Mouse (Mus musculus) liver, embryonic 14.5 days (tissue): Measurements from ENCODE around the gene Aup1. TPM values are rescaled to one million over a fixed set of nuclear protein-coding genes. Genes with fewer than 3 reads are reported as not detected.

Experiments used
- ATAC-seq: fragments of 200-750 bp; cut with Nextera tagmentation; 2 replicates; pipeline ENCODE4 v1.8.0; 2017; ENCODE audit warnings: moderate number of reproducible peaks, mild to moderate bottlenecking, moderate library complexity; ENCODE audit not compliant: insufficient read depth
- DNase-seq, 3 experiments: peaks; one replicate each; pipeline ENCODE4 v3.0.0-alpha.2; 2012 to 2013; ENCODE audit warnings: low read depth in 3 of 3, low spot score in 3 of 3
- H3K27ac ChIP-seq: fragments of 300-500 bp; sonication (generic); 2 replicates; pipeline ENCODE4 v1.5.1; 2014; ENCODE audit warnings: moderate library complexity, mild to moderate bottlenecking, control low read depth, inconsistent platforms
- H3K27me3 ChIP-seq: fragments of 300-500 bp; sonication (generic); 2 replicates; pipeline ENCODE4 v1.6.1; 2014; ENCODE audit warnings: mild to moderate bottlenecking, low read length, moderate library complexity; ENCODE audit not compliant: control insufficient read depth, insufficient read depth
- H3K36me3 ChIP-seq: fragments of 300-500 bp; sonication (generic); replicated peaks from 2 replicates; pipeline ENCODE4 v1.6.1; 2014; ENCODE audit warnings: low read depth; ENCODE audit not compliant: control insufficient read depth, insufficient read depth
- H3K4me1 ChIP-seq, 2 experiments: fragments of 200-500 bp in 1 of 2; fragments of 300-500 bp in 1 of 2; sonication (generic) in 1 of 2; replicated peaks; 2 replicates each; pipeline ENCODE4 v1.6.1; 2012 to 2014; ENCODE audit warnings: antibody characterized with exemption in 1 of 2, inconsistent platforms in 1 of 2, low read length in 1 of 2; ENCODE audit not compliant: control insufficient read depth in 2 of 2, insufficient read depth in 2 of 2
- H3K4me2 ChIP-seq: fragments of 300-500 bp; sonication (generic); 2 replicates; pipeline ENCODE4 v1.6.1; 2014; ENCODE audit warnings: low read depth, mild to moderate bottlenecking, control low read depth, moderate library complexity
- H3K4me3 ChIP-seq, 2 experiments: fragments of 200-500 bp in 1 of 2; fragments of 300-500 bp in 1 of 2; sonication (generic) in 1 of 2; 2 replicates each; pipeline ENCODE4 v1.5.1; 2012 to 2014; ENCODE audit warnings: low read depth in 2 of 2, low read length in 2 of 2, mild to moderate bottlenecking in 2 of 2, control low read depth in 1 of 2, inconsistent platforms in 1 of 2, moderate library complexity in 1 of 2; ENCODE audit not compliant: insufficient read depth in 1 of 2
- H3K9ac ChIP-seq: fragments of 300-500 bp; sonication (generic); replicated peaks from 2 replicates; pipeline ENCODE4 v1.6.1; 2014; ENCODE audit warnings: mild to moderate bottlenecking, control low read depth, moderate library complexity
- H3K9me3 ChIP-seq: fragments of 300-500 bp; sonication (generic); 2 replicates; pipeline ENCODE4 v1.6.1; 2016; ENCODE audit warnings: low read length, mixed read lengths; ENCODE audit not compliant: control insufficient read depth
- CTCF ChIP-seq: IDR thresholded peaks from 2 replicates; pipeline ENCODE4 v1.5.1; 2016; ENCODE audit warnings: antibody characterized with exemption, low read depth, control low read depth
- EP300 ChIP-seq: IDR thresholded peaks from 2 replicates; pipeline ENCODE4 v1.6.1; 2016; ENCODE audit warnings: antibody characterized with exemption, low read depth
- WGBS: fragments of 180-500 bp; shearing (Covaris S2); extraction: QIAGEN DNeasy Blood & Tissue Kit; methylation state at CpG from one replicate; pipeline ENCODE4 v1.1.7; 2014; ENCODE audit not compliant: insufficient replicate concordance; 5-methylcytosine and 5-hydroxymethylcytosine counted together
- polyA plus RNA-seq, 2 experiments: library from polyadenylated mRNA; depleted of rRNA in 1 of 2; stranded (reverse) in 1 of 2; unstranded in 1 of 2; fragments of >200 nt; fragmentation: Nextera tagmentation in 1 of 2; extraction: Ambion mirVana in 1 of 2; gene quantifications; 2 replicates each; pipeline versions ENCODE4 v1.2.1 to v1.2.3; 2012 to 2014

Gene Aup1
- polyA plus RNA-seq, 2 experiments = 128 to 172 TPM

DNA sequence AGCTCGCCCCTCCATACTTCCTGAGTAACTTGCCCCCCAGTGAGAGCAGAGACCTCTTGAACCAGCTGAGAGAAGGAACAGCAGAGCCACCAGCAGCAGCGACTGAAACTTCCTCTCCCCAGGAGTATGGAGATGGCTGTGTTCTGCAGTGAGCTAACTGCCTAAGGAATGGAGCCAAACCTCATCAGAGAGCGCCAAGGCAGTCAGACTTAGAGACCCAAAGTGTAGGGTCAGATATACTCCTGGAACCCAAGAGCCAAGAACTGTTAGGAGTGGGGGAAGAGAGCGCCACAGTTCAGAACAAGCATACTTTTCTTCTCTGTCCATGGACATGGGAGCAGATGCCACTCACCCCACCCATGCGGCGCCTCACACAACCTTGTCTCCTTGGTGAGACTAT lies 12.1 kb downstream of the Aup1 start:
- DNase-seq (no peak), ATAC-seq (no peak)
- Histone ChIP-seq H3K27ac (no peak overlapping the region), H3K9me3 (no peaks in the 10 kb centered on the region), H3K27me3 (peaks cover 88% of the 10 kb centered on the region), H3K4me2 (no peak overlapping the region), H3K4me1 (no peaks in the 10 kb centered on the region), H3K36me3 (no peaks in the 10 kb centered on the region), H3K9ac (no peak overlapping the region), H3K4me3 (no peak overlapping the region)
- TF ChIP-seq CTCF = no peak
- TF ChIP-seq EP300 = no peak
- whole genome bisulfite sequencing = 27% methylated on average over 6 of the region's 6 CpGs

DNA sequence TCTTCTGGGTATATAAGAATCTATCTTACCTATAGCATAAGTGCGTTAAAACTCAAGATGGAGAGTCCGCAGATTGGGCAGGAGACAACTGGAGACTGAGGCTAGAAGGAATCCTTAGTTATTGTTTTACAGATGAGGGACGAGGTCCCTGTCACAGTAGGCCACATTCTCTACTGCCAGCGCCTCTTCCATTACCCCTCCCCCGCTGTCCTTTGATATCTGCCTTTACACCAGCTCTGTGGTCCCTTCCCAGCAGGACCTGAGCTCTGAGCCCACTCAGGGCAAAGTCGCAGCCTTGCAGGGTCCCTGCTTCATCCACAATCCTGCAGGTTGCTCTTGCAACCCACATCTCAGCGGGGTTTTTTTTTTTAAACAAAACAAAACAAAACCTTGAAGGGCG lies 13.9 kb downstream of the Aup1 start:
- H3K9ac ChIP-seq = no peak overlapping the region
- H3K4me3 ChIP-seq = peak overlapping the region in 1 of 2 experiments; percentile 16; a peak in 2 of 4 replicates
- no peak overlapping the region for H3K27ac ChIP-seq
- peak overlapping the region; percentile 31 for H3K4me2 ChIP-seq
- no peaks in the 10 kb centered on the region for H3K36me3 ChIP-seq
- 15% methylated on average over 8 of the region's 8 CpGs for WGBS
- ATAC-seq (no peak), DNase-seq (no peak)
- no peaks in the 10 kb centered on the region for H3K4me1 ChIP-seq
- H3K27me3 ChIP-seq = peaks cover 99% of the 10 kb centered on the region
- TF ChIP-seq EP300 (no peak), CTCF (no peak)
- H3K9me3 ChIP-seq = no peaks in the 10 kb centered on the region

DNA sequence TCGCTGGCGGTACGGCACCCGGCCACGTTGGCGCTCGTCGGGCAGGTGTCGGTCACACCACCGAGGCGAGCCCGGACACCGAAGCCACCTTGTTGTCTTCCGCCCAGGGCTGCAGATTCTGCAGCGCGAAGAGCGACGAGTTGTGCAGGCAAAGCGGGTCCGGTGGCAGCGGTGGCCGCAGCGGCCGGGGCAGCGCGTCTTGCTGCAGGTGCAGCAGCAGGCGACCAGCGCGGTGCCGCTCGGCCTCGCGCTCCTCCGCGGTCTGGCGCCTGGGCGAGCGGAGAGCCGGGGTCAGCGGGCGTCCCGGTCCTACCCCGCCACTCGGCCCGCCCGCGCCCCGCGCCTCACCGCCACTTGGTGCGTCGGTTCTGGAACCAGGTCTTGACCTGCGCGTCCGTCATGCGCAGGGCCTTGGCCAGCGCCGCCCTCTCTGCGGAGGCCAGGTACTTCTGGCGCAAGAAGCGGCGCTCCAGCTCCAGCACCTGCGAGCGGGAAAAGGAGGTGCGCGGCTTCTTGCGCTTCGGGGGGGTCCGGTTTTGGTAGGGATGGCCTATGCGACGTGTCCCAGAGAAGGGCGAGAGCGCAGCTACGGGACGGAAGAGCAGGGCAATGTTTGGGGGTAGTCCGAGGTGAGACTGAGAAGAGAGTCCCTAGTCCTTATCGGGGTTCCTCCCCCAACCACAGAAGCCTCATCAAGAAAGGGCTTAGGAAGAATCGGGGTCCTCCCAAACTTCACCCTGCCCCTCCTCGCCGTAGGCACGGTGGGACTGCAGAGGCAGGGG lies 14.6 kb downstream of the Aup1 start:
- WGBS = 2% methylated on average over 81 of the region's 81 CpGs
- Histone ChIP-seq H3K4me3 (peak overlapping the region in 1 of 2 experiments; percentile 16; a peak in 2 of 4 replicates), H3K27me3 (peaks cover 98% of the 10 kb centered on the region), H3K9me3 (no peaks in the 10 kb centered on the region), H3K36me3 (no peaks in the 10 kb centered on the region), H3K4me2 (peak overlapping the region; percentile 31), H3K27ac (no peak overlapping the region), H3K4me1 (no peaks in the 10 kb centered on the region), H3K9ac (no peak overlapping the region)
- DNase-seq = no peak
- TF ChIP-seq EP300 (no peak), CTCF (no peak)
- ATAC-seq = no peak

DNA sequence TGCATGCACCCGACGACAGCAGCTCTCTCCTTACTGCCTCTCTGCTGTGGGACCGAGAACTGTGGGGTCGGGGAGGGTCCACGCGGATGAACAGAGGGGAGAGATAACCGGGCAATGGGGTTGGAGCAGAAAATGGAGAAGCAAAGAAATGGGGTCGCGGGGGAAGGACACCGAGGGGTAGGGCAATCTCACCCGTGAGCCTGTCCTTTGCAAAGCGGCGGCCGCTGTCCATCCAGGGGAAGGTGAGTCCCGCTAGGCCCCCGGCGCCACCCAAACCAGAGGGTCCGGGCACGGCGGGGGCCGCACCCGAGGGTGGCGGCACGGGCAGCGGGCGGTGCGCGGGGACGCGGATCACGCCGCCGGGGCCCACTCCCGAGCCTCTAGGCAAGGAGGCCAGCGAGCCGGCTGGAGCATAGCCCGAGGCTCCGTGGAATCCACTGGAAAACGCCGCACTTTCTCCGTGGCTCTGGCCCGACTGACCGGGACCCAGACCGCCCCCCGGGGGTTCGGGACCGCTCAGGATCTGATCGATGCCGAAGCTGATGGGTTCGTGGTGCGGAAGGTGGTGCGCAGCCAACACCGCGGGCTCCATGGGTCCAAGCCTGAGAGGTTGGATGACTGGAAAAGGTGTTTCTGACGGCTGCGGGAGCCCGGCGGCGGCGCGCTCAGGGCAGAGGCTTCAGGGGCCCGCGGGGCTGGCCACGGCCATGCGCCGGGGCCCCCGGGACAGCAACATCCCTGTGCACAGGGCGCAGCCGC lies 15.3 kb downstream of the Aup1 start:
- DNase-seq (no peak), ATAC-seq (no peak)
- 2% methylated on average over 69 of the region's 69 CpGs for WGBS
- Histone ChIP-seq H3K9ac (no peak overlapping the region), H3K9me3 (no peaks in the 10 kb centered on the region), H3K27ac (no peak overlapping the region), H3K4me3 (peak overlapping the region in 1 of 2 experiments; percentile 3; a peak in 1 of 4 replicates), H3K27me3 (peaks cover 98% of the 10 kb centered on the region), H3K4me1 (no peaks in the 10 kb centered on the region), H3K36me3 (no peaks in the 10 kb centered on the region), H3K4me2 (no peak overlapping the region; the same call in 1 of the 2 replicates)
- TF ChIP-seq CTCF = no peak
- no peak for TF ChIP-seq EP300

DNA sequence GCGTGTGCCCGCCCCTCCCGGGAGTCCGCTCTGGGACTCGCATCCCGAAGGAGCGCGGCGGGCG lies 15.8 kb downstream of the Aup1 start, which contains the start of gene Tlx2:
Gene Tlx2, minus strand, starts transcription at position 47 of the 64 bp plus-strand sequence.
- 1% methylated on average over 10 of the region's 10 CpGs for WGBS
- peaks cover 96% of the 10 kb centered on the region for H3K27me3 ChIP-seq
- no peaks in the 10 kb centered on the region for H3K36me3 ChIP-seq
- TF ChIP-seq EP300 (no peak), CTCF (no peak)
- peak within 1 kb of the TSS; percentile 8; the same call in 1 of the 2 replicates for H3K4me2 ChIP-seq
- no peak within 1 kb of the TSS for H3K27ac ChIP-seq
- ATAC-seq (no peak), DNase-seq (no peak)
- H3K9ac ChIP-seq = no peak within 1 kb of the TSS
- no peaks in the 10 kb centered on the region for H3K9me3 ChIP-seq
- H3K4me3 ChIP-seq = peak within 1 kb of the TSS in 1 of 2 experiments; percentile 16; a peak in 1 of 4 replicates
- no peaks in the 10 kb centered on the region for H3K4me1 ChIP-seq
